Comparison of ENCODE assay signal across 2 mouse cellular contexts in genomic region chr1:85657211-85657610, GRCm38 (mm10). TPM values are rescaled to one million over a fixed set of nuclear protein-coding genes. Genes with fewer than 3 reads are reported as not detected.
"Had no signal": no experiment of that assay in that cellular context is flagged by ENCODE, and none has a peak within 500 bp of the region (broad histone marks: within the 10 kb centered on the region; RNA-seq: fewer than 3 reads in every experiment).

No protein-coding gene starts in this region.

RNA-seq across cellular contexts. Expression of gene Sp100, which starts 7.4 kb away (rescaled TPM):
- polyA plus RNA-seq: forebrain, embryonic 16.5 days had no signal

RNA-seq across cellular contexts. Expression of gene Sp140, which starts 57.0 kb away (rescaled TPM):
- polyA plus RNA-seq: erythroblast, embryonic 14.5 days had no signal
